Mouse (Mus musculus) stomach, embryonic 16.5 days (tissue): ENCODE results near the gene Defb20. TPM values are rescaled to one million over a fixed set of nuclear protein-coding genes. Genes with fewer than 3 reads are reported as not detected.

ENCODE experiments used
- ATAC-seq: fragments of 200-750 bp; cut with Nextera tagmentation; 2 replicates; pipeline ENCODE4 v1.8.0; 2017; ENCODE audit warnings: moderate number of reproducible peaks, moderate TSS enrichment; ENCODE audit not compliant: insufficient read depth, low FRiP score
- H3K27ac ChIP-seq: fragments of 300-500 bp; sonication (generic); 2 replicates; pipeline ENCODE4 v1.5.1; 2014; ENCODE audit warnings: low read length
- H3K27me3 ChIP-seq: fragments of 300-500 bp; sonication (generic); 2 replicates; pipeline ENCODE4 v1.6.1; 2014; ENCODE audit warnings: low read length, control low read depth, mixed read lengths; ENCODE audit not compliant: control insufficient read depth, insufficient read depth
- H3K36me3 ChIP-seq: fragments of 300-500 bp; sonication (generic); 2 replicates; pipeline ENCODE4 v1.6.1; 2014; ENCODE audit warnings: low read length; ENCODE audit not compliant: control insufficient read depth, insufficient read depth
- H3K4me1 ChIP-seq: fragments of 300-500 bp; sonication (generic); 2 replicates; pipeline ENCODE4 v1.6.1; 2014; ENCODE audit warnings: low read length, control low read depth, mixed read lengths; ENCODE audit not compliant: control insufficient read depth, insufficient read depth
- H3K4me2 ChIP-seq: fragments of 300-500 bp; sonication (generic); 2 replicates; pipeline ENCODE4 v1.6.1; 2014; ENCODE audit warnings: low read depth, low read length, mixed read lengths
- H3K4me3 ChIP-seq: fragments of 300-500 bp; sonication (generic); replicated peaks from 2 replicates; pipeline ENCODE4 v1.5.1; 2014; ENCODE audit warnings: mild to moderate bottlenecking, low read length
- H3K9ac ChIP-seq: fragments of 300-500 bp; sonication (generic); 2 replicates; pipeline ENCODE4 v1.6.1; 2014; ENCODE audit warnings: low read length
- H3K9me3 ChIP-seq: fragments of 300-500 bp; sonication (generic); replicated peaks from 2 replicates; pipeline ENCODE4 v1.6.1; 2016; ENCODE audit warnings: low read length, control low read depth; ENCODE audit not compliant: control insufficient read depth
- WGBS: fragments of 180-500 bp; shearing (Covaris S2); extraction: QIAGEN DNeasy Blood & Tissue Kit; methylation state at CpG from one replicate; pipeline ENCODE4 v1.1.7; 2014; 5-methylcytosine and 5-hydroxymethylcytosine counted together
- polyA plus RNA-seq: library from polyadenylated mRNA; unstranded; fragments of >200 nt; fragmentation: Nextera tagmentation; extraction: Ambion mirVana; gene quantifications from 2 replicates; pipeline ENCODE4 v1.2.1, GENCODE M21; 2015

Defb20 gene
- polyA plus RNA-seq, 1 experiment from 2014 or later: not detected

- H3K36me3 ChIP-seq: no peaks in the 10 kb centered on the region
- WGBS: 56% methylated on average over 2 of the region's 2 CpGs
- H3K9ac ChIP-seq: no peak overlapping the region
Observed at GRCm38 (mm10) chr2:152446642-152447041, 30.2 kb upstream of the Defb20 start.

DNA sequence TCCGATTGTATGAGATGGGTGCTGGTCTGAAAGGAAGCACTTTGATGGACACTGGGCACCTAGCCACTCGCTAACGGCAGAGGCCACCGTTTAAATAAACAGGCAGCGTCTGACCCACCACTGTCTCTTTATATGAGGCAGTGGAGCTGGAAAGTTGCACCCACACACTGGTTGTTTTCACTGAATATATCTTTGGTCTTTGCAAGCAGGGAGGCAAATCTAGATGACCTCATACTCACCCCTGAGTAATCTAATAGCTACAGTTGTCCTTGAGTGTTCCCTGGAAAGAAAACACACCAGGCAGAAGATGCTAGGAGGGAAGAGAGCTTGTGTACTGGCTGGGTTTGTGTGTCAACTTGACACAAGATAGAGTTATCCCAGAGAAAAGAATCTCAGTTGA is 29.4 kb upstream of the Defb20 start:
- no peak overlapping the region for H3K4me2 ChIP-seq

More at GRCm38 (mm10) chr2:152446642-152447041, 30.2 kb upstream of the Defb20 start:
- H3K27ac ChIP-seq: no peak overlapping the region
- no peaks in the 10 kb centered on the region for H3K27me3 ChIP-seq
- no peak for ATAC-seq
- no peaks in the 10 kb centered on the region for H3K9me3 ChIP-seq
- no peaks in the 10 kb centered on the region for H3K4me1 ChIP-seq
- H3K4me2 ChIP-seq: no peak overlapping the region
- H3K4me3 ChIP-seq: no peak overlapping the region

GRCm38 (mm10) chr2:152450241-152450640 is 26.6 kb upstream of the Defb20 start:
- Histone ChIP-seq H3K9ac (no peak overlapping the region), H3K4me1 (no peaks in the 10 kb centered on the region), H3K27me3 (no peaks in the 10 kb centered on the region), H3K9me3 (no peaks in the 10 kb centered on the region), H3K36me3 (no peaks in the 10 kb centered on the region), H3K4me2 (no peak overlapping the region), H3K27ac (no peak overlapping the region), H3K4me3 (no peak overlapping the region)
- WGBS: 3% methylated on average over 5 of the region's 5 CpGs
- no peak for ATAC-seq

More for the DNA sequence above, 29.4 kb upstream of the Defb20 start:
- Histone ChIP-seq H3K9me3 (no peaks in the 10 kb centered on the region), H3K4me3 (no peak overlapping the region), H3K36me3 (no peaks in the 10 kb centered on the region), H3K27me3 (no peaks in the 10 kb centered on the region), H3K27ac (no peak overlapping the region), H3K4me1 (no peaks in the 10 kb centered on the region), H3K9ac (no peak overlapping the region)
- 18% methylated on average over 5 of the region's 5 CpGs for WGBS
- ATAC-seq: no peak

- Histone ChIP-seq H3K4me1 (no peaks in the 10 kb centered on the region), H3K27ac (no peak overlapping the region), H3K36me3 (no peaks in the 10 kb centered on the region), H3K4me3 (no peak overlapping the region), H3K9ac (no peak overlapping the region), H3K9me3 (no peaks in the 10 kb centered on the region), H3K27me3 (no peaks in the 10 kb centered on the region), H3K4me2 (no peak overlapping the region)
- ATAC-seq: no peak
- WGBS: 69% methylated on average over 4 of the region's 4 CpGs
Observed at GRCm38 (mm10) chr2:152452101-152452781, 24.6 kb upstream of the Defb20 start.

DNA sequence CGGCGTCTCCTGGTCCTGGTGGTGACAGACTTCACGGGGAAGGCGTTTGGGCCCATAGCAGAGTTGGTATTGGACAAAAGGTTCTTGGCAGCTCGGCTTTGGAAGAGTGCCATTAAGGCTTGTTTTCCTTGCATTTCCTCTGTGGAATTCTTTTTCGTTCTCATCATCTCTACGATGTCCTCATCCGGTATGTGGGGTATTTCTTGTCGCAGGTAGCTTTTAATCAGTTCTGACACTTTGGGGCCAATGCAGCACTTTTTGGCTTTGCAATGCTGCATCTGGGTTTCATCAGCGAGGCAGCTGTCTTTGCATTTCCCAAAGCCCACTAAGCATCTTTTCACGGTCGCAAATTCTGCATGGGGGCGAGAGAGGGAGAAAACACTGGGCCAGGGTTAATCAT is 17.6 kb upstream of the Defb20 start:
- ATAC-seq: no peak
- H3K4me3 ChIP-seq: no peak overlapping the region
- H3K4me2 ChIP-seq: no peak overlapping the region
- H3K36me3 ChIP-seq: no peaks in the 10 kb centered on the region
- no peaks in the 10 kb centered on the region for H3K27me3 ChIP-seq
- H3K27ac ChIP-seq: no peak overlapping the region
- H3K4me1 ChIP-seq: no peaks in the 10 kb centered on the region
- 41% methylated on average over 13 of the region's 13 CpGs for WGBS
- no peak overlapping the region for H3K9ac ChIP-seq
- H3K9me3 ChIP-seq: no peaks in the 10 kb centered on the region

DNA sequence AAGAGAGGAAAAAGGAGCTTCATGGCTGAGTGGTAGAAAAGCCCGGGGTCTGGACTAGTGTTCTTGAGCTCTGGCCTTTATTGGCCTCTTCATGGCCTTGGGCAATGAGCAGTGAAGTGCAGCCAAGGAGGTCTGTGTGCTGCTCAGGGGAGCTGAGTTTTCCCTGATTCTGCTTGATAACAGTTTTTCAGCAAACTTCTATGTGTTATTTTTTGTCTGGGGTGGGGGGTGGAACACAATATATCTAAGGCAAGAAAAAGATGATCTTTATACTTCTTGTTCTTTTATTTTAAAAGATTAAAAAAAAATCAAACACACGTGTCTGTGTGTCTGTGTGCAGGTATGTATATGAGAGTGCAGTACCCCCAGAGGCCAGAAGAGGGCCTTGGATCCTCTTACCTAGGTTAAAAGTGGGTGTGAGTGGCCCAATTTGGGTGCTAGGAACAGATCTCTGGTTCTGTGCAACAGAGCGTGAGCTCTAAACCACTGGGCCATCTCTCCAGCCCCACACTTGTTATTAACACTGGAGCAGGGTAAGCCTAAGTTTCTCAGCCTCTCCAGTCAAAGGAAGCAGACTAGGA is 12.2 kb upstream of the Defb20 start, which contains the start of gene Defb23:
Defb23 (minus strand) TSS at position 51 of the 581 bp plus-strand sequence.
- H3K27ac ChIP-seq: no peak within 1 kb of the TSS
- no peaks in the 10 kb centered on the region for H3K4me1 ChIP-seq
- peaks cover 3% of the 10 kb centered on the region; the same call in 1 of the 2 replicates for H3K9me3 ChIP-seq
- H3K4me3 ChIP-seq: no peak within 1 kb of the TSS
- H3K9ac ChIP-seq: no peak within 1 kb of the TSS
- no peak within 1 kb of the TSS for H3K4me2 ChIP-seq
- WGBS: 91% methylated on average over 3 of the region's 3 CpGs
- ATAC-seq: no peak
- no peaks in the 10 kb centered on the region for H3K36me3 ChIP-seq
- no peaks in the 10 kb centered on the region for H3K27me3 ChIP-seq

DNA sequence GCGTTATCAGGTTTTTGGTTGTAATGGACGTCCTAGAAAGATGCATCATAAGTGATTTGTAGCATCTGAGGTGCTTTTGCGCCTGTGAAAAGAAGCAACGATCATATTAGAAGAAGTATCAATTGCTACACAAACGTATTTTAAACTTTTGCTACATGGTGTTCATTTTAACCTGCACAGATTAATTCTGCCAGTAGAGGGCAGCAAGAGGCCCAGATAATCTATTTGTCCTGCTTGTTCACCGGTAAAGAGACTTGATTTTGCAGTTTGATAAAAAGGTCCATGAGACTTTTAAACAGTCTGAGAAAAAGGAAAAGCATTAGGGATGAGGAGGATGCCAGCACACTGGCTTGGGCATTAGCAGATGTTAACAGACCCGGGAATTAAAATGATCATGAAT is 5.9 kb upstream of the Defb20 start:
- no peak overlapping the region for H3K4me3 ChIP-seq

GRCm38 (mm10) chr2:152472434-152472833 is 4.4 kb upstream of the Defb20 start:
- WGBS: 19% methylated on average over 3 of the region's 3 CpGs
- no peak for ATAC-seq

More for the DNA sequence above, 5.9 kb upstream of the Defb20 start:
- no peaks in the 10 kb centered on the region for H3K4me1 ChIP-seq
- no peak overlapping the region for H3K4me2 ChIP-seq
- H3K27me3 ChIP-seq: no peaks in the 10 kb centered on the region
- H3K9me3 ChIP-seq: no peaks in the 10 kb centered on the region
- no peaks in the 10 kb centered on the region for H3K36me3 ChIP-seq
- 30% methylated on average over 7 of the region's 7 CpGs for WGBS
- H3K9ac ChIP-seq: no peak overlapping the region
- H3K27ac ChIP-seq: no peak overlapping the region
- no peak for ATAC-seq

GRCm38 (mm10) chr2:152480881-152481280 is 4.0 kb downstream of the Defb20 start:
- no peak for ATAC-seq
- 81% methylated on average over 3 of the region's 3 CpGs for WGBS
- Histone ChIP-seq H3K9ac (no peak overlapping the region), H3K4me2 (no peak overlapping the region), H3K27me3 (no peaks in the 10 kb centered on the region), H3K9me3 (no peaks in the 10 kb centered on the region), H3K27ac (no peak overlapping the region), H3K36me3 (no peaks in the 10 kb centered on the region), H3K4me3 (no peak overlapping the region), H3K4me1 (no peaks in the 10 kb centered on the region)

More at GRCm38 (mm10) chr2:152472434-152472833, 4.4 kb upstream of the Defb20 start:
- Histone ChIP-seq H3K9me3 (no peaks in the 10 kb centered on the region), H3K4me3 (no peak overlapping the region), H3K9ac (no peak overlapping the region), H3K27me3 (no peaks in the 10 kb centered on the region), H3K36me3 (no peaks in the 10 kb centered on the region), H3K4me2 (no peak overlapping the region), H3K4me1 (no peaks in the 10 kb centered on the region), H3K27ac (no peak overlapping the region)
